ENCODE assay signal across 17 mouse cellular contexts in genomic region chr9:5769927-5770326, GRCm38 (mm10).
DNase-seq lines count a peak whose midpoint lies in the region; ATAC-seq lines count a peak whose summit lies in the region.
"Had no signal": no experiment of that assay in that cellular context is flagged by ENCODE, and none has a peak within 500 bp of the region (broad histone marks: within the 10 kb centered on the region; RNA-seq: fewer than 3 reads in every experiment).

No protein-coding gene starts in this region.

- H3K9ac ChIP-seq in forebrain, embryonic 16.5 days (replicated peaks; ENCODE audit: low read depth, low read length) = no peak overlapping the region
- H3K9ac ChIP-seq in forebrain, embryonic 14.5 days (ENCODE audit: low read length) = no peak overlapping the region
- H3K9ac ChIP-seq: embryonic facial prominence, embryonic 12.5 days had no signal

- H3K4me2 ChIP-seq in forebrain, embryonic 16.5 days (ENCODE audit: low read length) = no peak overlapping the region
- no peak overlapping the region for H3K4me2 ChIP-seq in forebrain, embryonic 14.5 days (ENCODE audit: low read length)
- H3K4me2 ChIP-seq: embryonic facial prominence, embryonic 12.5 days had no signal

- ATAC-seq in forebrain, embryonic 16.5 days = 0 out of 2 replicates have a peak, but pooled peaks have one; percentile 38
- ATAC-seq in forebrain, embryonic 14.5 days = no peak
- peak; percentile 89 for ATAC-seq in frontal cortex, adult (ENCODE audit: low TSS enrichment)

- H3K36me3 ChIP-seq in forebrain, embryonic 16.5 days (ENCODE audit: control insufficient read depth, insufficient read depth) = no peaks in the 10 kb centered on the region
- no peaks in the 10 kb centered on the region for H3K36me3 ChIP-seq in forebrain, embryonic 14.5 days (ENCODE audit: control insufficient read depth, insufficient read depth, low read length)
- H3K36me3 ChIP-seq: embryonic facial prominence, embryonic 10.5 days; embryonic facial prominence, embryonic 12.5 days had no signal

- no peak for DNase-seq in forebrain, embryonic 14.5 days (ENCODE audit: low spot score)
- no peak for DNase-seq in frontal cortex, postnatal 10 days (ENCODE audit: low spot score in 2 of 2)
- DNase-seq in brain, adult 2 months (ENCODE audit: low read depth, low spot score) = peak; percentile 16
- DNase-seq in telencephalon, adult 2 months (ENCODE audit: low read depth, low spot score) = peak; percentile 23
- no peak for DNase-seq in right cerebral cortex, postnatal 10 days (ENCODE audit: low spot score in 2 of 2)
- DNase-seq: adrenal gland, adult 2 months; adrenal gland, postnatal 10 days; adrenal gland, postnatal 25 days; cerebellum, adult 11-12 months; cerebellum, adult 2 months; cerebellum, adult 9-10 months; cerebellum, postnatal 10 days; cerebellum, postnatal 25 days had no signal

- no peak overlapping the region for H3K4me3 ChIP-seq in forebrain, embryonic 16.5 days (replicated peaks; ENCODE audit: low read length)
- no peak overlapping the region for H3K4me3 ChIP-seq in forebrain, embryonic 14.5 days (ENCODE audit: low read depth, low read length)
- H3K4me3 ChIP-seq: embryonic facial prominence, embryonic 10.5 days; embryonic facial prominence, embryonic 12.5 days had no signal

- no peaks in the 10 kb centered on the region for H3K27me3 ChIP-seq in forebrain, embryonic 16.5 days (replicated peaks; ENCODE audit: control insufficient read depth, insufficient read depth, low read length)
- H3K27me3 ChIP-seq in forebrain, embryonic 14.5 days (replicated peaks; ENCODE audit: control insufficient read depth, insufficient read depth, low read length) = no peaks in the 10 kb centered on the region
- H3K27me3 ChIP-seq: embryonic facial prominence, embryonic 12.5 days had no signal

- H3K9me3 ChIP-seq in forebrain, embryonic 16.5 days (ENCODE audit: control insufficient read depth, low read length) = no peaks in the 10 kb centered on the region
- H3K9me3 ChIP-seq in forebrain, embryonic 14.5 days (replicated peaks; ENCODE audit: control insufficient read depth, low read length) = no peaks in the 10 kb centered on the region
- H3K9me3 ChIP-seq: embryonic facial prominence, embryonic 10.5 days; embryonic facial prominence, embryonic 12.5 days had no signal

- H3K27ac ChIP-seq in forebrain, embryonic 16.5 days (ENCODE audit: low read length) = no peak overlapping the region
- H3K27ac ChIP-seq in forebrain, embryonic 14.5 days (ENCODE audit: low read depth, low read length) = no peak overlapping the region
- H3K27ac ChIP-seq: embryonic facial prominence, embryonic 10.5 days; embryonic facial prominence, embryonic 12.5 days had no signal

- no peaks in the 10 kb centered on the region for H3K4me1 ChIP-seq in forebrain, embryonic 16.5 days (replicated peaks; ENCODE audit: control insufficient read depth, insufficient read depth, low read length)
- H3K4me1 ChIP-seq in forebrain, embryonic 14.5 days (ENCODE audit: control insufficient read depth, insufficient read depth, low read length) = no peaks in the 10 kb centered on the region
- H3K4me1 ChIP-seq: embryonic facial prominence, embryonic 10.5 days; embryonic facial prominence, embryonic 12.5 days had no signal

- 80% methylated on average over 2 of the region's 2 CpGs for WGBS in forebrain, embryonic 16.5 days
- 92% methylated on average over 2 of the region's 2 CpGs for WGBS in forebrain, embryonic 14.5 days

Comparison
In these comparisons a context has a peak if more than half of its experiments do, and no peak if none do; other contexts are left out.
1. DNase-seq: peak in brain, adult 2 months (single experiment) and telencephalon, adult 2 months (single experiment); none in forebrain, embryonic 14.5 days (single experiment), frontal cortex, postnatal 10 days (0 of 2) and right cerebral cortex, postnatal 10 days (0 of 2).